Mouse (Mus musculus): Measurements from ENCODE around the gene Fgfr2.

Fgfr2 gene

DNA sequence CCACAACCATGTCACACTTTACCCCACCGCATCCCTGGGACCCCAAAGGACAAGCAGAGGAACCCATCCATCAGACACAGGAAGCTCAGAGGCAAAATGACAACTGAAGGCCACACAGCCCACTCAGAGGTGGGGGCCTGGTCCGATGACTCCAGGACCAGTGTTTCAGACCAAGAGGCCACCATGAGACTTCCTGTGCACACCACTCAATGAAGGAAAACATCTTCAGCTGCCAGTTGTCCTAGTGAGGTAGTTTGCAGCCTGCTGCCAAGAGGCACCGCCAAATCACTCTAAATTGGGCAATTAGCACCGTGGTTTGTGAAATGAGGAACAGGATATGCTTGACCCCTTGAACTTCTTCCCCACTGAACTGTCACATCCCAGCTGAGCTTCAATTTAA, 764.4 kb downstream of the Fgfr2 start:
- DNase-seq (ENCODE audit: low spot score) = no peak

- no peak for DNase-seq (ENCODE audit: low spot score)
Observed at GRCm38 (mm10) chr7:132358250-132358649, 764.9 kb downstream of the Fgfr2 start.

DNA sequence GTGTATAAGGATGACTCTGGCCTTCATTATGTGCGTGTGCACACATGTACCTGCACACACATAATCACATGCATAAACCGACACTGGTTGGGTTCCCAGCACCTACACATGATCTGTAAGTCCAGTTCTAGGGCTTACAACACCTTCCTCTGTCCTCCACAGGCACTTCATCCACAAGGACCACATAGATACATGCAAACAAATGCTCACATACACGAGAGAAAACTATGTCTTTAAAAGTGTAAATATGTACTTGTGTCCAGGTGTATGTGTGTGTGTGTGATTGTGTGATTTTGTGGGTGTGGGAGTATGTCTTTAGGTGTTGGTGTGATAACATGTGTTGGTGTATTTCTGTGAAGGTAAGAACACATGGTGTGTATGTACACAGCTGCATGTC, 765.3 kb downstream of the Fgfr2 start:
- DNase-seq (ENCODE audit: low spot score) = no peak

DNA sequence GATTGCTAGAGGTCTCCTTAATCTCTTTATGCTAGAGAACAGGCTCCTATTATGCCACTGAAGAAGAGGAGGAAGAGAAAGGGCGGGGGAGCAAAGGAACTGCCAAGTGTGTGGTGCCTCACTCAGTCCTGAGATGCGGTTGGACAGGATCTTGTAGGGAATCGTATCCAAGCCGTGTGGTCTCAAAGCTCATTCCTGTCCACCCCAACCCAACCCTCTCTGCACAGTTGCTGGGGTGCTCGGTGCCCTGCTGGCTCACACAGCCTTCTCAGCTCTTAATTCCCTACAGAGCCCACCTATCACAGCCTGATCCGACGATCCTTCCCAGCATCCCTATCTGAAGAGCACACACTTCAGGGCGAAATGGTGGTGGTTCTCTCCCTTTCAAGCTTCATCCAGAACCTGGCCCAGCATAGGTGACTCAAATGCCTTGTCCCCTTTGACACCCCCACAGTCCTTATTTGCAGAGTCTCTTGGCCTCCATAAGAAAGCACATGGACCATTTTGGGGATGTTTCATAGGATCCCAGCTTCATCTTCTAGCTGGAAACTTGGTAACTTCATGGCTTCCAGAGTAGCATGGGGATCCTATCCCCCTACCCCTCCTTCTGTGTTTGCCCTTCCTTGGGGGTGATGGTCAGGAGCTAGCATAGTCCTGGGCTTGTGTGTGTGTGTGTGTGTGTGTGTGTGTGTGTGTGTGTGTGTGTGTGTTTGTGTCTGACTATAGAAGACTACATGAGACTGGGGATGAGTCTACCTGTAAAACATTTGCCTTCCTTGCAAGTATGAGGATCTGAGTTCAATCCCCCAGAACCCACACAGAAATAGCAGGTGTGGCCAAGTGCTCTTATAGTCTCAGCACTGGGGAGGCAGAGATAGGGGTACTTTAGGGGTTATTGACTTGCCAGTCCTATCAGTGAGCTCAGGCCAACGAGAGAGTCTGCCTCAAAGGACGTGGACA, 766.0 kb downstream of the Fgfr2 start:
- DNase-seq (ENCODE audit: low spot score) = no peak

DNA sequence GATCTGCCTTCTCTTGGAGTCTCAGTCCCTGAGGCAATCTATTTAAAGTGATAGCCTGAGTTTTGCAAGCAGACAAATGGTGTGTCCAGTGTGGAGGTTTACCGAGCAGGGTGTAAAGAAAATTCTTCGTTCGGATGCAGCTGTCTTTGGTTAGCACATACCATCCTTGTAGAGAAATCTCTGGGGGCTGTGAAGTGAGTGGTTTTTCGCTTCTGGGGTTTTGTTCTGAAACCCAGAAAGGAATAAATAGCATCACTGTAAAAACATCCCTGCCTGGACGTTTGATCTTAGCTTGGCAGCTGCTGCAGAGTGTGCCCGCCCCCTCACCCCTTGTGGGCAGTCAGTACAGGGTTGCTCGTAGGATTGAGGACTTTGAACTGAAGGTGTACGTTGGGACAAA, 767.0 kb downstream of the Fgfr2 start:
- DNase-seq (ENCODE audit: low spot score) = peak; percentile 47

GRCm38 (mm10) chr7:132355767-132356166, 767.4 kb downstream of the Fgfr2 start:
- no peak for DNase-seq (ENCODE audit: low spot score)

- no peak for DNase-seq (ENCODE audit: low spot score)
Observed at GRCm38 (mm10) chr7:132349075-132349572, 774.0 kb downstream of the Fgfr2 start.

GRCm38 (mm10) chr7:132347273-132348045, 775.7 kb downstream of the Fgfr2 start:
- no peak for DNase-seq (ENCODE audit: low spot score)

GRCm38 (mm10) chr7:132345526-132346070, 777.6 kb downstream of the Fgfr2 start:
- DNase-seq (ENCODE audit: low spot score) = no peak

- no peak for DNase-seq (ENCODE audit: low spot score)
Observed at GRCm38 (mm10) chr7:132344606-132345005, 778.5 kb downstream of the Fgfr2 start.

- no peak for DNase-seq (ENCODE audit: low spot score)
Observed at GRCm38 (mm10) chr7:132343900-132344299, 779.2 kb downstream of the Fgfr2 start.

- DNase-seq (ENCODE audit: low spot score) = no peak
Observed at GRCm38 (mm10) chr7:132343146-132343545, 780.0 kb downstream of the Fgfr2 start.

DNA sequence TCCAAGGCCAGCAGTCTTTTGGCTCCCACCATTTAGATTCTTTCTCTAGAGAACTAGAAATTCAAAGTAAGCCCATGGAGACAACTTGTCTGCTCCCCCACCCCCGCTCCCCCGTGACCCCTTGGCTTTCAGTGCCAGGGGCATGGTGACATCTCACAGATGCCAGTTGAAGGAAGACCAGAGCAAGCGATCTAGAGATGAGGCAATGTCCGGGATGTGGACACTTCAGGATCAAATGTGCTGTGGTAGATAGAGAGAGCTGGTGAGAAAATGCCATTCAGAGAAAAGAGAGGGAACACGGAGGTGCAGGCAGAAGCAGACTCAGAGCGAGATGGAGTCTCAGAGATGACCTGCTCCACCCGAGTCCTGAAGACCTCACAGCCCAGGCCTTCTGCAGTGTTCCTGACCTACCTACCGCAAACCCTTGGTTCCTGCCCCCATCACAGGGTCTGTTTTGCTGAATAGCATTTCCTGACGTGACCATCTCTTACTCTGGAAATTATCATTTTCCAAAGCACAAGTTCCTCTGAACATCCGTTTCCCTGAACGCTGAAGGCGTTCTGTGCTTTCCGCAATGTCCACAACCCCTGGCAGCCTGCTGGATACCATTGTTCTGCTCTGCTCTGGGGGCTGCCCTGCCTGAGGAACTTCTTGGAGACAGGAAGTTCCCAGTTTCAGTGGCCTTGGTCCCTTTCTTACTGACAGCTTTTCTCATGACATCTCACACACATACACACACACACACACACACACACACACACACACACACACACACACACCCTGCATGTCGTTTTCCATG, 783.9 kb downstream of the Fgfr2 start:
- DNase-seq (ENCODE audit: low spot score) = no peak

DNA sequence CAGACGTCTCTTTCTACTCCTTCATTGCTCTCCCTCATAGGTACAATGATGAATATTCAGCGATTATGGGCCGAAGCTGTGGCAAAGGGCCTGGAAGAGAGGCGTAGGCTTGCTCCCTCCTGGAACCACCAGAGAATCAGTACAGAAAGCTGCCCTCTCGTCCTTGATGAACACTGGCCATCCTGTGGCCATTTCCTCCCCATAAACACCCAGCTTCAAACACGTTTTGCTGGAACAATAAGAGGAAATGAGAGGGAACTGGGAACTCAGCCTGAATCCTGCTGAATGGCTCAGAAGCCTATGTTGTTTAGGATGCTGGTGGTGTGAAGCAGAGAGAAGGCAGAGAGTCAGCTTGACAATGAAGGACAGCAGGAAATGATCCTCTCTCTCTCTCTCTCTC, 784.8 kb downstream of the Fgfr2 start:
- DNase-seq (ENCODE audit: low spot score) = no peak

DNA sequence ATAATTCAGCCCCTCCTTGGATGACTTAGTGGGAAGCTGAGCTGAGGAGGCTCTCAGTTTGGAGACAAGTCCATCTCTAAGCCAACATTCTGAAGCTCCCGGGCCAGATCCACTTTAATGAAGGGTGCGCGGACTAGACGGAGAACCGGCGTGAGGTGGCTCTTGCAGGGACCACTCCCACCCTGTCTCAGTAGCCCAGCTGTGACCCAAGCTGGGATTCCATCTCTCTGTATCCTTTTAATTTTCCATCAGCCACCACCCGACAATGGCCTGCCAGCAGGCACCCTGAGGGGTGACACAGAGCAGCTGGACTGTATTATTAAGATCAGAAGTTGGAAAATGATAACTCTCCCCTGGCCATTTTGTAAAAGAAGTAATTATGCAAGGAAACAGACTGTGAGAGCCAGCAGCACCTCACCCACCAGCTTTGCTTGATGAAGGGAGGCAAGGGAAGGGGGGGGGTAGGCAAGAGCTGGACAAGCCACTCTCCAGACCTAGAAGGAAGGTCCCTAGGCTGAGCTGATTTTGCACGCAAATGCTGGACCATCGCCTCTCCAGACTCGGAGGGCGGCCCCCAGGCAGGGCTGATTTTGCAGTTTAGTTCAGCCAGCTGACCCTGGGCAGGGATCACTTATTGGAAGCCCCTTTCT, 785.8 kb downstream of the Fgfr2 start:
- DNase-seq (ENCODE audit: low spot score) = no peak

GRCm38 (mm10) chr7:132336781-132337180, 786.4 kb downstream of the Fgfr2 start:
- no peak for DNase-seq (ENCODE audit: low spot score)

GRCm38 (mm10) chr7:132335367-132335766, 787.8 kb downstream of the Fgfr2 start:
- peak; percentile 76 for DNase-seq (ENCODE audit: low spot score)

- DNase-seq (ENCODE audit: low spot score) = no peak
Observed at GRCm38 (mm10) chr7:132333078-132333477, 790.1 kb downstream of the Fgfr2 start.

DNA sequence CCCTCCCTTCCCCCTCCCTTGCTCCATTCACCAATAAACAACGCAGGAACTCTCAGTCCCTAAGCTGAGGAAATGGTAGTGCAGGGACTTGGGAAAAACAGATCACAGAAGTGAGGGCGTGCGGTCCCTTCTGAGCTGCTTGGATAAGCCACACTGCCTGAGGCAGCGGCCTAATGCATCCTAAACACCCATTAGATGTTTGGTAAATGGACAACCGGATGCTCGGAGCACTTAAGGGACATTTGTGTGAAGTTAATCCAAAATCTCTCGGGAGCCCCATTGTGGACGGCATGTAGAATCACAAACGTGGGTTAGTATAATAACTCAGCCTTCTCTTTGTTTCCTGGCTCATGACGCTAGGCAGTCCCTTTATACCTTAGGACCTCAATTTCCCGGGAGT, 791.0 kb downstream of the Fgfr2 start:
- no peak for DNase-seq (ENCODE audit: low spot score)

DNA sequence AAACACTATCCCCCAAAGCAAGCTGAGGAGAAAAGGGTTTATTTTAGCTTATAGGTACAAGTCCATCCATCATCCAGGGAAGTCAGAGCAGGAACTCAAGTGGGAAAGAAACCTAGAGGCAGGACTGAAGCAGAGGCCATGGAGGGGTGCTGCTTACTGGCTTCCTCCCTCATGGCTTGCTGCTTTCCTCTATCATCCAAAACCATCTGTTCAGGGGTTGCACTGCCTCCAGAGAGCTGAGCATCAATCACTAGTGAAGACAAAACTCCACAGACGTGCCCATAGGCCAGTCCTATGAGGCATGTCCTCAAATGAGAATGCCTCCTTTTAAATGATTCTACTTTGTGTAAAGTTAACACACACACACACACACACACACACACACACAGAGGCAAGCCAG, 793.0 kb downstream of the Fgfr2 start:
- no peak for DNase-seq (ENCODE audit: low spot score)

- DNase-seq (ENCODE audit: low spot score) = no peak
Observed at GRCm38 (mm10) chr7:132328648-132329047, 794.5 kb downstream of the Fgfr2 start.

All from T-cell, adult 2 months (primary cell).